Mouse (Mus musculus): ENCODE measurements around the gene Aqp1. TPM values are rescaled to one million over a fixed set of nuclear protein-coding genes. Genes with fewer than 3 reads are reported as not detected.

The Aqp1 gene
- total RNA-seq, 2 experiments from 2014 or later: 0.43 to 1.2 TPM

Small RNA genes lying within 50 kb of the gene (microRNA-seq; reads per million reads assigned to microRNA genes)
- 0 reads per million in 2 experiments for gene Gm25458

Other genes starting within 250 kb of the Aqp1 start
- gene Crhr2, start 203.4 kb upstream of the Aqp1 start, total RNA-seq (2021): 1 to 10 TPM; 2.3 to 4.9 TPM
- 1 to 10 TPM; 1.4 to 1.8 TPM for gene Inmt, start 161.4 kb upstream of the Aqp1 start, total RNA-seq (2021)
- gene Mindy4, start 133.0 kb upstream of the Aqp1 start, total RNA-seq (2021): 10 to 100 TPM in 1 of 2 experiments, 1 to 10 TPM in 1; 9.5 to 12.6 TPM
- gene Ghrhr, start 39.9 kb downstream of the Aqp1 start, total RNA-seq (2021): not detected
- gene Adcyap1r1, start 115.5 kb downstream of the Aqp1 start, total RNA-seq (2021): 100 to 1,000 TPM; 133 to 142 TPM